Mouse (Mus musculus) heart, adult 2 months (tissue): ENCODE results near the gene Rrnad1. TPM values are rescaled to one million over a fixed set of nuclear protein-coding genes. Genes with fewer than 3 reads are reported as not detected.

ENCODE experiments used
- DNase-seq, 2 experiments: peaks; one replicate each; pipeline ENCODE4 v3.0.0; 2021
- H3K27ac ChIP-seq: fragments of 200-600 bp; 2 replicates; pipeline ENCODE4 v1.8.1; 2022
- H3K27me3 ChIP-seq: fragments of 200-500 bp; 2 replicates; pipeline ENCODE4 v1.6.1; 2012; ENCODE audit warnings: mild to moderate bottlenecking, low read length, inconsistent platforms, mixed read lengths; ENCODE audit not compliant: control insufficient read depth, insufficient read depth
- H3K36me3 ChIP-seq: fragments of 200-500 bp; 2 replicates; pipeline ENCODE4 v1.6.1; 2012; ENCODE audit warnings: low read length, inconsistent platforms; ENCODE audit not compliant: control insufficient read depth, insufficient read depth
- H3K4me1 ChIP-seq: fragments of 200-500 bp; 2 replicates; pipeline ENCODE4 v1.6.1; 2011; ENCODE audit warnings: low read length; ENCODE audit not compliant: control insufficient read depth, insufficient read depth
- H3K4me3 ChIP-seq: fragments of 200-600 bp; 2 replicates; pipeline ENCODE4 v1.8.1; 2022
- H3K79me2 ChIP-seq: fragments of 200-500 bp; replicated peaks from 2 replicates; pipeline ENCODE4 v1.6.1; 2012; ENCODE audit warnings: mild to moderate bottlenecking, inconsistent platforms, low read length, moderate library complexity, mixed read lengths; ENCODE audit not compliant: control insufficient read depth, insufficient read depth
- H3K9ac ChIP-seq: fragments of 200-500 bp; 2 replicates; pipeline ENCODE4 v1.6.1; 2012; ENCODE audit warnings: low read depth, mild to moderate bottlenecking, control low read depth, inconsistent platforms, low read length, mixed read lengths
- CTCF ChIP-seq: fragments of 200-600 bp; IDR thresholded peaks from 2 replicates; pipeline ENCODE4 v1.8.1; 2022; ENCODE audit warnings: antibody characterized with exemption, mild to moderate bottlenecking, moderate library complexity
- EP300 ChIP-seq: fragments of 200-500 bp; IDR thresholded peaks from 2 replicates; pipeline ENCODE4 v1.6.1; 2011; ENCODE audit warnings: low read depth, low read length, control low read depth; ENCODE audit not compliant: insufficient read depth
- POLR2A ChIP-seq: fragments of 200-500 bp; IDR thresholded peaks from 2 replicates; pipeline ENCODE4 v1.6.1; 2011; ENCODE audit warnings: mild to moderate bottlenecking, low read depth, low read length, control low read depth; ENCODE audit not compliant: insufficient read depth
- WGBS: fragments of 180-500 bp; shearing (Covaris S2); methylation state at CpG from one replicate; pipeline ENCODE4 v1.1.7; 2018; 5-methylcytosine and 5-hydroxymethylcytosine counted together
- intact Hi-C: fragments of 180-260 bp; cut with DNase I; formaldehyde crosslinking; loops from one replicate; pipeline ENCODE4 v1.15.1; 2025
- polyA plus RNA-seq: library from polyadenylated mRNA; depleted of rRNA; stranded (reverse); fragments of >200 nt; gene quantifications from 2 replicates; pipeline ENCODE4 v1.2.3, GENCODE M21; 2012
- total RNA-seq, 2 experiments: library from RNA; stranded (reverse); gene quantifications; 2 replicates each; pipeline ENCODE4 v1.2.3; 2021

Rrnad1 gene
- total and polyA plus RNA-seq, 3 experiments: 4.7 to 18.7 (median 5.5) TPM

GRCm38 (mm10) chr3:87947056-87947810 lies 16.7 kb upstream of the Rrnad1 start:
- Histone ChIP-seq H3K27ac (no peak overlapping the region), H3K27me3 (peaks cover 10% of the 10 kb centered on the region), H3K9ac (no peak overlapping the region), H3K4me1 (peaks cover 5% of the 10 kb centered on the region), H3K36me3 (no peaks in the 10 kb centered on the region), H3K4me3 (no peak overlapping the region), H3K79me2 (no peaks in the 10 kb centered on the region)
- intact Hi-C loops: no loop called here
- TF ChIP-seq POLR2A (no peak), EP300 (no peak), CTCF (no peak)
- no peak for DNase-seq
- 16% methylated on average over 26 of the region's 26 CpGs for WGBS

GRCm38 (mm10) chr3:87946541-87946860 lies 16.0 kb upstream of the Rrnad1 start:
- WGBS: 40% methylated on average over 1 of the region's 1 CpGs
- Histone ChIP-seq H3K9ac (no peak overlapping the region), H3K4me3 (no peak overlapping the region), H3K27me3 (peaks cover 9% of the 10 kb centered on the region), H3K36me3 (no peaks in the 10 kb centered on the region), H3K79me2 (no peaks in the 10 kb centered on the region), H3K27ac (no peak overlapping the region), H3K4me1 (peaks cover 5% of the 10 kb centered on the region)
- intact Hi-C loops: no loop called here
- TF ChIP-seq CTCF (no peak), EP300 (no peak), POLR2A (no peak)
- no peak for DNase-seq

GRCm38 (mm10) chr3:87945781-87946540 lies 15.4 kb upstream of the Rrnad1 start:
- H3K4me1 ChIP-seq: peaks cover 5% of the 10 kb centered on the region
- H3K4me3 ChIP-seq: no peak overlapping the region
- intact Hi-C loops: no loop called here
- H3K79me2 ChIP-seq: no peaks in the 10 kb centered on the region
- no peak overlapping the region for H3K27ac ChIP-seq
- DNase-seq: no peak
- 51% methylated on average over 12 of the region's 12 CpGs for WGBS
- H3K9ac ChIP-seq: no peak overlapping the region
- no peaks in the 10 kb centered on the region for H3K36me3 ChIP-seq
- peaks cover 8% of the 10 kb centered on the region; the same call in 1 of the 2 replicates for H3K27me3 ChIP-seq
- TF ChIP-seq EP300 (no peak), CTCF (no peak), POLR2A (no peak)

GRCm38 (mm10) chr3:87944838-87945600 lies 14.5 kb upstream of the Rrnad1 start:
- intact Hi-C loops: no loop called here
- WGBS: 18% methylated on average over 4 of the region's 4 CpGs
- Histone ChIP-seq H3K9ac (no peak overlapping the region), H3K79me2 (no peaks in the 10 kb centered on the region), H3K27ac (no peak overlapping the region), H3K4me3 (no peak overlapping the region), H3K4me1 (peaks cover 5% of the 10 kb centered on the region), H3K27me3 (peaks cover 6% of the 10 kb centered on the region; the same call in 1 of the 2 replicates), H3K36me3 (no peaks in the 10 kb centered on the region)
- DNase-seq: peak in 1 of 2 experiments; percentile 55
- no peak for TF ChIP-seq POLR2A
- no peak for TF ChIP-seq CTCF
- TF ChIP-seq EP300: no peak

DNA sequence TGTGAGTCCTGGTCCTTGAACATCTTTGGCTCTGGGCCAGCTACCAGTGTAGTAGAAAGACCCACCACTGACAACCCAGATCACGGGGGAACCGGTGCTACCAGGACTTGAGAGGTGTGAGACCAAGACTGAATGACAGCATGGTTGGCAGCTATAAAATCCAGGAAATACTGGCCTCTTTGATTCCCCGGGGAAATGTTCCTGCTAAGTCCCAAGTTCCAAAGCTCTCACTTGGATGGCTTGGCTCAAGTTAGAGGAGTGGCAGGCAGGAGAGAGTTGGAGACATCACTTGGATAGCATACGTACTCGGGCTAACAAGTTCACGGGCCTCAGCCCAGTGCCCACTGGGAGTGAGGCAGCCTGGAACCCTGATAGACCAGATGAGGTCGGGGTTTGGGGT lies 13.1 kb upstream of the Rrnad1 start:
- H3K79me2 ChIP-seq: no peaks in the 10 kb centered on the region
- 66% methylated on average over 7 of the region's 7 CpGs for WGBS
- H3K36me3 ChIP-seq: peaks cover 2% of the 10 kb centered on the region; the same call in 1 of the 2 replicates
- H3K9ac ChIP-seq: no peak overlapping the region
- peaks cover 5% of the 10 kb centered on the region for H3K4me1 ChIP-seq
- H3K4me3 ChIP-seq: no peak overlapping the region
- no peak overlapping the region for H3K27ac ChIP-seq
- no peak for DNase-seq
- TF ChIP-seq CTCF (no peak), POLR2A (no peak), EP300 (no peak)
- intact Hi-C loops: no loop called here
- peaks cover 2% of the 10 kb centered on the region; the same call in 1 of the 2 replicates for H3K27me3 ChIP-seq

DNA sequence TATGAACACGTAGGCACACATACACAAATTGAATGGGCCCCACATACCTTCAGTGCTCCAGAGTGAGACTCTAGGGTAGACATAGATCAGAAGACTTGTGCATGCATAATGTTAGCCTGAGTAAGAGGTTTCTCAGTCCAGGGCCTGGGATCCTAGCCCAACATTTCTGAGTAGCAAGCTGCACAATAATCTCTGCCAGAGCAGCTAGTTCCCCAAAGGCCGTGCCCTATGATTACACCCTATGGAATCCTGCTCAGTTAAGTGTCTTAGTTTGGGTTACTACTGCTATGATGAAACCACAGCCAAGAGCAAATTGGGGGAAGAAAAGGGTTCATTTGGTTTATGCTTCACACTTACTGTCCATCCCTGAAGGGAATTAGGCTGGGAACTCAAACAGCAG lies 12.0 kb upstream of the Rrnad1 start:
- Histone ChIP-seq H3K27ac (no peak overlapping the region), H3K27me3 (peaks cover 2% of the 10 kb centered on the region; the same call in 1 of the 2 replicates), H3K79me2 (no peaks in the 10 kb centered on the region), H3K9ac (no peak overlapping the region), H3K4me1 (peaks cover 4% of the 10 kb centered on the region; the same call in 1 of the 2 replicates), H3K4me3 (no peak overlapping the region), H3K36me3 (peaks cover 2% of the 10 kb centered on the region; the same call in 1 of the 2 replicates)
- WGBS: 86% methylated on average over 2 of the region's 2 CpGs
- no peak for TF ChIP-seq CTCF
- no peak for TF ChIP-seq POLR2A
- TF ChIP-seq EP300: no peak
- no peak for DNase-seq
- intact Hi-C loops: no loop called here
